Mouse (Mus musculus) T-helper 17 cell (primary cell): Measurements from ENCODE around the gene Chil1.

ENCODE experiments used
- in situ Hi-C, 2 experiments: fragments of 300-600 bp; cut with MboI, MseI; formaldehyde crosslinking; loops; 1 replicate in 1 of 2; 2 replicates in 1 of 2; pipeline ENCODE4 v1.15.1; 2025; ENCODE audit warnings: high pct_unique_total_duplicates in 2 of 2

Gene Chil1

DNA sequence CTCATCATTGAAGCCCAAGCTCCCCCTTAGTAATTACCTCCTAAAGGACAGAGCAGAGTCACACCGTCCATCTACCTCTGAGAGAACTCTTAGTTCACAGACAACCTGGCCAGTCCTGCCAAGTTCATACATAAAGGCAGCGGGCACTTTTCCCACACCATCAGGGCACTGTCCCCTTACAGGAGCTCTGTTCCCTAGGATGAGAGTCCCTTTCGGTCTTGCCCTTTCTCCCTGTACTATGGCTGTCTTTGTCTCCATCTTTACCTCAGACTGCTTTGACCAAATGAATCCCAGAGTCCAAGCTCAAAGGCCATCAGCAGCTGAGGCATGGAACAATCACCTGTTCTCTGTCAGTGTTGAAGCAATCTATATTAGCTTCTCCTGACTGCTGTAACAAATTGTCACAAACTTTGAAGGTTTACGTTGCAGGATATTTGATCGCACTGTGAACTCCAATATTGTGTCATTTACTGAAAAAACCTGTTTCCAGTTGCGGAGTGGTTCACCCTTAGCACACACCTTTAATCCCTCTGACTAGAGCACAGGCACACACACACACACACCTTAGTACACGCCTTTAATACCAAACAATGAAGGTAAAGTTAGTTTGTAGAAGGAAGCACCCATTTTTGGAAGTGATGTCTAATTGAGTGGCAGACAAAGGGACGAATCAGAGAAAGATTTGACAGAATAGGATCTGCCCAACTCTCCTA is 12.8 kb upstream of the Chil1 start:
- in situ Hi-C loops, result no loop called here

DNA sequence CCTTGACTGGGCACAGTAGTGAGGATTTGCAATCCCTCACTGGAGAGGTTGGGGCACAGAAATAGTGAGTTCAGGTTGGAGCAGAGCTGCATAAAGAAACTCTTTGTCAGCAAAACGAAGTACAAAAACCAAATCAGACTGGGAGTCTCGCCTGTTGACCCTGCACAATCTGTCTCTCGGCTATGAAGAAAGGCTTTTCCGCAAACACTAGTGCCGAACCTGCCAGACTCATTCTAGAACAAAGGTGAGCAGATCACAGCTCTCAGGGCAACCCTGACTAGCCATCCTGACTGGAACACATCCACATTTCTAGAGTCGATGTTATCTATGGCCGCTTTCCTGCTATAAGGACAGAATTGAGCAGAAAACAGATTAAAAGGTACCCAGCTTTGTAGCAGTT is 8.9 kb upstream of the Chil1 start:
- in situ Hi-C loops, result no loop called here

DNA sequence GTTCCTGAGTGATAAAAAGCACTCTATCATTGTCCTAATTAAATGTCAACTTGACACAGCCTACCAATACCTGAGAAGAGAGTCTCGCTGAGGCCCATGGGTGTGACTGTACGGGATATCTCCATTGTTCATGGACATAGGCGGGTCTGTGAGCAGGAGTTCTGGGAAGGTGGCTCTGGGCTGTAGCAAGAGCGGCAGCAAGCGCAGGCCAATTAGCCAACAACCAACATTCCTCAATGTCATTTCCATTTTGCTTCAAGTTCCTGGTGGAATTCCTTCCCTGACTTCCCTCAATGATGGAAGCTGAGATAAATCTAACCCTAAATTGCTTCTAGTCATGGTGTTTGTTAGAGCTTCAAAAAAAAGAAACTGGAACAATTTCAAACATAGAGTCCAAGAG is 4.0 kb upstream of the Chil1 start:
- in situ Hi-C loops, result no loop called here

DNA sequence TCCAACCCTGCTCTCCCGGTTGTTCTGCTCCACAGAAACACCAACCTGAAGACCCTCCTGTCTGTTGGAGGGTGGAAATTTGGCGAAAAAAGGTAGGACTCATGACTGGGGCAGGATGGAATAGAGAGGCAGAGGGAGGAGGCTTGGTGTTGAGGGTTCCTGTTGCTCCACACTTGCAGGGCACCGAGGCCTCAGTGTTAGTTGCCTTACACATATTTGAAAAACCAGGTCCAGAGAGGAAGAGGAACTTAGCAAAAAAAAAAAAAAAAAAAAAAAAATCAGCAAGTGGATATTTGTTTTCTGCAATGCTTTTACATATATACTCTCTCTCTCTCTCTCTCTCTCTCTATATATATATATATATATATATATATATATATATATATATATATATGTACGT is 2.1 kb downstream of the Chil1 start:
- in situ Hi-C loops, result no loop called here

DNA sequence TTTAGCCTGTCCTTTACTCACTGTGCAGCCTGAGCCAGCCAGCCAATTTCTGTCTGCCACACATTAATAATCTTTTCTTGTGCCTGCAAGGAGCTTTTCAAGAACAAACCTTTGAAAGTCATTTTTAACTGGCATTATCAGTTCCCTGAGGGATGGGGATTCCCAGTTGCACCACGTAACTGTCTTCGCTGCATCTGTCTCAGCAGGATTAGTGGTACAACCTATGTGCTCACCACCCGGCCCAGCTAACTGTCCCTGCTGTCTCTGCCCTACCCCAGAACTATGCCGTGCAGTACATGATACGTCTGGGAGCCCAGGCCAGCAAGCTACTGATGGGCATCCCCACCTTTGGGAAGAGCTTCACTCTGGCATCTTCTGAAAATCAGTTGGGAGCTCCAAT is 6.2 kb downstream of the Chil1 start:
- in situ Hi-C loops, result no loop called here

DNA sequence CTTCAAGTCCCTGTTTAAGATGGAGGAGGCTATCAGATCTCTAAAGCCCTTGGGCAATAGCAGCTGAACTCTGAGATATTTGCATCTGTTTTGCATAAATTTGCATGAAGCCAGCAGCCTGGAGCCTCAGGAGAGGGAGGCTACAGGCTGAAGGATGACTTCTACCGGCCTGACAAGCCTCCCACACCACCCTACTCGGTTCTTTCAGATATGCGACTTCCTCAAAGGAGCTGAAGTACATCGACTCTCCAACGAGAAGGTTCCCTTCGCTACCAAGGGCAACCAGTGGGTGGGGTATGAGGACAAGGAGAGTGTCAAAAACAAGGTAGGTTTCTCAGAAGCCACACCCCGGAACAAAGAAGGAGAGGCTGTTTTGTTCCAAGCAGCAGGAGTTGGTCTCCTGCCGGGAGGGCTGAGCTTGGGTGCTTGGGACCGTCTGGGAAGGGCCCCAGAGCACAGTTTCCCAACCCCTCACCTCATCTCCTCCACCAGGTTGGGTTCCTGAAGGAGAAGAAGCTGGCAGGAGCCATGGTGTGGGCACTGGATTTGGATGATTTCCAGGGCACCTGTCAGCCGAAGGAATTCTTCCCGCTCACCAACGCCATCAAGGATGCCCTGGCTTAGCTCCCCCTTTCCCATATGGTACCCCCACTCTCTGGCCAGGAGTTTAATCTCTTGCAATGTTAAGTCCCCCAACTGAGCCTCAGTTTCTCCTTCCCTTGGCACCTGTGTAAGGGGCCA is 7.2 kb downstream of the Chil1 start:
- in situ Hi-C loops, result no loop called here

DNA sequence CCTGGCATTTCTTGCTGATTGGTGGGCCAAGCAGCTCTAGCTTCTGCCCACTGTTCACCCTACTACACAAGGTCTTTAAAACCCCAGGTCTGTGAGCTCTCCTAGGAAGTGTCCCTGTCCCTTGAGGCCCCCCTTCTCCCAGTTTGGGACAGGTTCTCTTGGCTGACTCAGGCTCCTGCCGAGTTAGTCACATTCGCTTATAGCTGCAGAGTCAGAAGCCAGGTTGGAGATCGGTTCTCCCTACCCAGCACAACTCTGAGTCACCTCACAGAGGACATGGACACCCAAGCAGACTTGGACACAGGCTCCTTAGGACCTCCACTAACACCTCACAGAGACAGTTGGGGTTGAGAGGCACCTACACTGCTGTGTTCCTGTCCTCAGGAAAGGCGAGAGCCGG is 9.2 kb downstream of the Chil1 start:
- in situ Hi-C loops, result no loop called here

DNA sequence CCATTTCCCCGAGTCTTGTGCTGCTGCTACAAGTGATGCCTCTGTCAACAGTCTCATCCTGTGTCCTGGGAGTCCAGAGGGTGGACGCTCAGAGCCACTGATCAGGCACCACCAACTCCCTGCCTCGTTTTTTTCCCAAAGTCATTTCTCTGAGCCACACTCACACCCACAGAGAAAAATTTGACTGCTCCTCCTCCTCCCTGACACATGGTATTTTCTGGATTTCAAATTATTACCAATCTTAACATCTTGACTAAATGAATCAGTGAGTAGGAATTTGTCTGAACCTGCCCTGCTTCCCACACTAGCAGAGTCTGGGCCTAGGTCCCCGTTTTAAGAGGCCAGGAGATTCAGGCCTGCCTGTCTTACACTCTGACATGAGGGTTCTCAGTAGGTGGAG is 10.0 kb downstream of the Chil1 start:
- in situ Hi-C loops, result no loop called here

DNA sequence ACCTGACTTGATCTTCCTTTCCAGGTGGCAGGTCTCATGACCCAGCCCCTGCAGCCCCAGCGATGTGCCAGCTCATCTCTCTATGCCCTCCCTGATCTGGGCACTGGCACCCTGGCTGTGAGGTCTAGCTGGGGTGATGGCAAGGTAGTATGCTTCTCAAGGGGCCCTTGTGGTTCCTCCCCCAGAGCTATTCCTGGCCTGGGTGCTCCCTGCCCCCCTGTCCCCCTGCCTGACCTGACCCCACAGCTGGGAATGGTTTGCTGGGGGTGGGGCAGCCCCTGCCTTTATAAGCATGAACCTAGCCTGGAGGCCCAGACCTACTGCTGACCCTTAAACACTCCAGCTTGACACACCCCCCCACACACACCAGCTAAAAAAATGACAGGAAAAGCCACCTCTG is 11.2 kb downstream of the Chil1 start, which contains the start of gene Mybph:
Mybph (plus strand) TSS at position 323 of the 400 bp plus-strand sequence.
- in situ Hi-C loops, result no loop called here

DNA sequence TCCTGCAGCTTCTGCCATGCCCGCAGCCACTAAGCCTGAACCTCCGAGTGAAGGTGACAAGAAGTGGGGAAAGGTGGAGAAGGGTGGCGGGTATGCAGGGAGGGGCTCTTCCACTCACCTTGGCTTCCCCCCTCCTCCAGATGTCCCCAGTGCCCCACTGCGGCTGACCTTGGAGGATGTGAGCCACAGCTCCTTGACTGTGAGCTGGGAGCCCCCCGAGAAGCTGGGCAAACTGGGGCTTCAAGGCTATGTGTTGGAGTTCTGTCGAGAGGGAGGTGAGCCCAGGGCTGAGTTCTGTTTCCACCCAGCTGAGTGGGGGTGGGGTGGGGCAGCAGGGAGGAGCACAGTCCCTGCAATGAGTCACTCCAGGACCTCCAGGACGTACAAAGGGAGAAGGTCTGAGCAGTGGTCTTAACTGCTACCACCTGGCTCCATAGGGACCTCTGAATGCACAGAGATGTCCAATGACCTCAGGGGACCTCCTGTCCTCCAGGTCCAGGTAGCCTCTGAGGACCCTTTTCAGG is 11.8 kb downstream of the Chil1 start:
- in situ Hi-C loops, result no loop called here

DNA sequence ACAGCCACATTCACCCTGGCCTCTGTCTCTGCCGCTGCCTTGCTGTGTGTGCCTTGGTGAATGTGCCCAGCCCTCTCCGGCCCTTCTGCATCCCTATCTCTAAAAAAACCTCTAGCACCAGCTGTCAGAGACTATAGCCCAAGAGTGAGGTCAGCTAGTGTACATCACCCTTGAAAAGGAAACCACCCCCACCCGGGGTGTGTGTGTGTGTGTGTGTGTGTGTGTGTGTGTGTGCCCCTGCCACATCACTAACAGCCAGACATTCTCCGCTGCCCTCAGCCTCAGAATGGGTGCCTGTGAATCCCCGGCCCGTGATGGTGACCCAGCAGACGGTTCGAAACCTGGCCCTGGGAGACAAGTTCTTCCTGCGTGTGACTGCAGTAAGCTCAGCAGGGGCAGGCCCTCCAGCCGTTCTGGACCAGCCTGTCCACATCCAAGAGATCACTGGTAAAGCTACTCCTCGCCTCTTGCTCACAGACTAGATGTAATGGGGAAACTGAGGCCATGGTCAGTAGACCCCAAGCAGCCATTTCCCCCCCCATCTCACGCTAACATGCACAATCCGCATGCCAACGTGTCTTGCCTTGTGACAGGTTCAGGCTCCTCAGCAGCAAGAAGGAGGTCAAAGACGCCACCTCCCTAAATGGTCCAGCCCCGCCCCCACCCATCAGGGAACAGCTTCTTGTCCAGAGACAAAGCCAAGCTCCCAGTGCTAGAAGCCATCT is 12.5 kb downstream of the Chil1 start:
- in situ Hi-C loops, result no loop called here

DNA sequence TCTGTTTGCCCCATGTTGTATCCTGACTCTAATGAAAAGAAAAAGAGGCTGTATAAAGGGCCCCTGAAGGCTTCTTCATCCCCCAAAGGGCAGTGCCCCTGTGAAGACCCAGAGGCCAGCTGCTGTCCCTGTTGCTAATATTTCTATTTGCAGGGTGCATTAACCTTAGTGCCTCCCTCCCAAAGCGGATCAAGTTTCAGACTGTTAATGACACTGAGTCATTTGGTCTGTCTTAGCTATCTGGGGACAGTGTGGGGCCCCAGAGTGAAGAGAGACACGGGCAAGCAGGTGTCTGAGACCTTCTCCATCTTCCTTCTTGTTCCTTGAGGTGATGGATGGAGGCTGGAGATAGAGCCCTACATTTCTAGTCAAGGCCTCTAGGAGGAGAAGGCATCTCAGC is 13.1 kb downstream of the Chil1 start:
- in situ Hi-C loops, result no loop called here

DNA sequence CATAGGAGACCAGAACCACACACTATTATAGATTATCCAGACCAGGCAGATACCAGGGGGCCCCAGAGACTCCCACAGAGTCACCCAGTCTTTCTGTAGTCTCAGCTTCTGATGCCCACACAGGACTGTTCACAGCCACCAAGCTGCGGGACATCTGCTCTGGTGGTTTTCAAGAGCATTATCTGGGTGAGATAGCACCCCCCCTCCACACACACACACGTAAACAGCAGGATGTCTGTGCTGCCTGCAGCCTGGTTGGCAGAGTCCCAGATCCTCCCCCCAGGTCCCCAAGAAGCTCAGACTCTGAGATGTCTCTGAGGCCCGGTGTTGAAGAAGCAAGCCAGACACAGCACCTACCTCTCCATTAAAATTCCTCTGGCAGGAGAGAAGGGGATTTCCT is 13.6 kb downstream of the Chil1 start:
- in situ Hi-C loops, result no loop called here

DNA sequence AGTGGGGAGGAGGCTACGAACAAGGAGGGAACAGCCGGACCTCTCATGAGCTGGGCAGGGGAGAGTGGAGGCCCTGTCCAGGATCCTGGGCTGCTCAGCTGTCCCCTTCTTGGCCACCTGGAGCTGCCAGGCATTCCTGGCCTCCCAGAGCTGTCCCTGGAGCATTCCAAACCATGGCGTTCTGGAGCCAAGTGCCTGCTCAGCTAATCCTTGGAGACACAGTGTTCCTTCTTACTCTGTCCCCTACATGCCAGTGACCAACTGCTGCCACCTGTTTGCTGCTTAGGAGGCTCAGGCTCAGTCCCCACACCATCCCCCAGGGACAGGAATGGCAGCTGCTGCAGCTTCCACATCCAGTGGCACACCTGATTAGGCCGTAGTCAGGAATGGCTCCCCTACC is 14.0 kb downstream of the Chil1 start:
- in situ Hi-C loops, result no loop called here

DNA sequence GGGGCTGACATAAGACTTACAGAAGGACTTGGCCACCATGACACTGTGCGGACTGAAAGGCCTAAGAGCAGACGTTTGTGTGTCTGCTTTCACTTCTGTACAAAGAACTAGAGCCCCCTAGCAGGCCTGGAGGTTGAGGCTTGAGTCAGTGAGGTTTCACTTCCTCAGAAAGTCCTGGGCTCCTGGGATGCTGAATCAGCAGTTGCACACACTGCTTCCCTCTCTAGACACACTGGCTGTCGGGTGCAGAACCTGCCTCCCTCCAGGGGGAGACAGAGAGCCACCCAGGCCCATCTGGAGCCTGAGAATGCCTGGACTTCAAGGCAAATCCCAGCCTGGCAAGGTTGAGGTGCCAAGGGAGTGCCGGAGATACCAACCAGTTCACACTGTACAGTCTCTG is 14.4 kb downstream of the Chil1 start:
- in situ Hi-C loops, result no loop called here

DNA sequence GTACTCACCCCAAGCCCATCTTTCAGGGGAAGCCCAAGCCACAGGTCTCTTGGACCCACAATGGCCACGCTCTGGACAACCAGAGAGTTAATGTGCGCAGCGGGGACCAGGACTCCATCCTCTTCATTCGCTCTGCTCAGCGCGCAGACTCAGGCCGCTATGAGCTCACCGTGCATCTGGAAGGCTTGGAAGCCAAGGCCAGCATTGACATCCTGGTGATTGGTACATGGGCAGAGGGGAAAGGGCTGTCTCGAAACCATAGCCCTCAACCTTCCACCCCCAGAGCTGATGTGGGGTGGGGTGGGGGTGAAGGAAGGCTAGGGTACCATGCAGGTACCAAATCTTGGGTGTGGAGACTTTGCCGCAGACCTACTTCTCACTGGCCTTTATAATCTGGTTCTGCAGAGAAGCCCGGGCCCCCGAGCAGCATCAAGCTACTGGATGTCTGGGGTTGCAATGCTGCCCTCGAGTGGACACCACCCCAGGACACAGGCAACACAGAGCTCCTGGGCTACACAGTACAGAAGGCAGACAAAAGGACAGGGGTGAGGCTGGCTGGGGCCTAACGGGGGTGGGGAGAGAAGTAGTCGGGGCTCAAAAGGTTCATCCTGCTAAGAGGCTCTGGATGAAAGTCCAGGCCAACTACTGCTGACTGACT is 15.5 kb downstream of the Chil1 start:
- in situ Hi-C loops, result no loop called here

DNA sequence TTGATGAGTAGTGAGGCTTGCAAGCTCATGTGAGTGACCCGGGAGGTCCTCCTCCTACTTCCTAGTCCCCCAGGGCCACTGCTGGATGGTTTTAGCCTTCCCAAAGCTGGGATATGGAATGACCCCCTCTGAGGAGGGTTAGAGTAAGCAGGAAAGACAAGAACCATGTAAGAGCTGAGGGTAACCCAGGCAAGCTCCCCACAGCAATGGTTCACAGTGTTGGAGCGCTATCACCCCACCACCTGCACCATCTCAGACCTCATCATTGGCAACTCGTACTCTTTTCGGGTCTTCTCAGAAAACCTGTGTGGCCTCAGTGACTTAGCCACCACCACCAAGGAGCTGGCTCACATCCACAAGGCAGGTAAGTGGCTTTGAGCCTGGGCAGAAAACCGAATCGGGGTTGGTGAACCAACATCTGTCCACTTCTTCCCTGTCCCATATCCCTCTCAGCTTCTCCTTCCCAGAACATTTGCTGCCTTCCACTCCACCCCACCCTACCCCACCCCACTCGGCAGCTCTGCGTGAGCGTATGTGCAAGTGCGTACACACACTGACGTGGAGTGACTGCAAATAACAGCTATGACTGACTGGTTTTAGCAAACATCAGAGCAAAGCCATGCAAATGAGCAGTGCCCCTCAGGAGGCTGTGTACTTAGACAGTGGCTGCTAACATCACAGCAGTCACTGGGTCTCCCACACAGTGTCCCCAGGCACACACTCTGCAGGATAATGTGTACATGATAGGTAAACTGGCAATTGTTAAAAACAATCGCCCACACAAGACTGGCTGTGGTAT is 16.4 kb downstream of the Chil1 start:
- in situ Hi-C loops, result no loop called here

DNA sequence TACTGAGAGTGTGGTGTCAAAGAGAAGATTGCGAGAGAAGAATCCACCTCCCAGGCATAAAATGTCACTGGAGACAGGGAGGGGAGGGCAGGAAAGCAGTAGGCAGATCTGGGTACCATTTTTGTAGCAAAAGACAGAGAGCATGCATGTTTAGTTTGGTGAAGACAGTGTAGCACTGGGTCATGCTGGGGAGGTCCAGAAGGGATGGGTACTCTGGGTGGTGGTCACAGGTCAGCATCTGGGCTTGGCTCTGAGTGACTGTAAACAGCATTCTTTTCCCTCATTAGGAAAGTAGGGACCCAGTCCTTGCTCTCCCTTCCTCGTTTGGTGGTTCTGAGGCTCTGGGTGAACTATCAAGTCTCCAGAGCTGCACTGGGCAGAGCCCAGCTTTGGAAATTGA is 18.5 kb downstream of the Chil1 start:
- in situ Hi-C loops, result loop anchor here in 1 of 2 experiments (10.0 kb wide), 1 partner anchor 1574 kb away; the partner anchor contains the start of gene Tnni1

DNA sequence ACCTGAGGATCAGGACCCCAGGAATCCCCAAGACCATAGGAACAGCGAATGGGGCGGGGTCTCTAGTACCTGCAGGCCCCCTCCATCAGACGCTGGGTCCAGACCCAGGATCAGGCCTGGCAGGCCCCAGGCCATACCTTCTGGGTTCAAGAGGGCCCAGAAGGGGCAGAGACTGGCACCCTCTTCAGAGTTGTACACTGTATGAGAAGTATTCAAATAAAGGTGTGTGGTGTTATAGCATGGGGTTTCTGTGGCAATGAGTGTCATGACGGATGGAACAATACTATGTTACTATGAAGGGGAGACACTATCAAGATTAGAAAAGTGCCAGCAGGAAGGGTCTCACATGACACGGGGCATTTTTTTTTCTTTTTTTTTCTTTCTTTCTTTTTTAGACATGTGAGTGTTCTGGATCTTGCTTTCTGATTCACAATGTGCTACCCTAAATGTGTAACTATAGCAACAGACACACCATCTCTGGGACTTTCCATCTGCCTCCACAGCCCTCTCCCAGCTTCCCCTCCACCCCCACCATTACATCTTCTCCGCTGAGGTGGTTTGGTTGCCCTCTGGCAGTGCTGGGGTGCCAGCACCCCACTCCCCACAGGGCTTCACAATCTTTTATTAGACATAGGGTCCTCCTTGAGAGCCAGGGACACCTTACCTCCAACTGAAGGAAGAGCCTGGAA is 19.2 kb downstream of the Chil1 start:
- in situ Hi-C loops, result loop anchor here in 1 of 2 experiments (10.0 kb wide), 1 partner anchor 1574 kb away; the partner anchor contains the start of gene Tnni1

DNA sequence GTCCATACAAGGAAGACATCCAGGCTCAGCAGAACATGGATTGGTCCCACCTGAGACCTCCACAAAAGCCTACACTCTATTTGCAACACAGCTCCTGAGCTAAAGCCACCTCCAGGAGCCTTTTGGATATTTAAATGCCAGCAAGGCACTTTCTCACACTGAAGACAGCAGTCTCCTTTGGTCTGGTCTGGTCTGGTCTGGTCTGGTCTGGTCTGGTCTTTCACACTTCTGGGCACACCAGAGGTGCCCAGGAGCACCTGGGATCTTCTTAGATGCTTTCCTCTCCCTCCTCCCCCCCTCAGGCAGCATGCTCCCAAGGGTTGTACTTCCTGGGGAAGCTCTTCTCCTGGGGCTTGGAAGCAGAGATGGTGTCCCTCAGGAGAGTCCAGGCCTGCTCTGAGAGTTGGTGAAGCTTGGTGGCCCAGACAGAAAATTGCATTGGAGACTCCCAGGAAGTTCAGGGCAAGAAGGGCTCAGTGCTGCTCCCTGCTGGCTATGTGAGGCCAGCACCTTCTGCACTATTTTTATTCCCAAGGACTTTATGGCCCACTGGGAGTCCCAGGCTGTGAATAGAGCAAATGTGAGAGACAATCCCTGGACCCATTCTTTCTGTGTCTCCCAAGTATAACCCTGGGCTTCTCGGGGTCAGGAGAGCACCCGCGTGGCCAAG is 19.9 kb downstream of the Chil1 start:
- in situ Hi-C loops, result loop anchor here in 1 of 2 experiments (10.0 kb wide), 1 partner anchor 1573 kb away; the partner anchor contains the start of gene Tnni1
